Mouse (Mus musculus): ENCODE measurements at regions not wholly inside any gene's neighbourhood (a gene's known extent, or its start where the extent isn't known, plus 50 kb on each side); places are given as distances from the start of the nearest gene placed in this dataset.

DNA sequence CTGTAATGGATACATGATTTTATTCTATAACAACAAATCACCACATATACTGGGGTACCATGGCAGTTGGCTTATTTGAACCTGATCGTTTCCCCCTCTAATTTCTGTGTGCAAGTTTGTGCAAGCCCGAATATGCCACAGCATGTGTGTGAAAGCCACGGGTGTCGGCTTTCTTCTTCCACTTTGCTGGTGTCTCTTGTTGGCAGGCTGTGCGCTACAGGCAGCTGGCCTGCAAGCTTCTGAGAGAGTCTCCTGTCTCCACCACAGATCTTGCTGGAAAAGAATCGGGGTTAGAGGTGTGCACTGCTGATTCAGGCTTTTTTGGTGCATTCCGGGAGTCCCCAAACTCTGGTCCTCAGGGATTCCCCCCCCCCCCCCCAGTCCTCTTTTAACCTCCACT lies 142.0 kb upstream of the Kazn start:
- peak; percentile 42 for DNase-seq (ENCODE audit: low read depth, low spot score)

DNA sequence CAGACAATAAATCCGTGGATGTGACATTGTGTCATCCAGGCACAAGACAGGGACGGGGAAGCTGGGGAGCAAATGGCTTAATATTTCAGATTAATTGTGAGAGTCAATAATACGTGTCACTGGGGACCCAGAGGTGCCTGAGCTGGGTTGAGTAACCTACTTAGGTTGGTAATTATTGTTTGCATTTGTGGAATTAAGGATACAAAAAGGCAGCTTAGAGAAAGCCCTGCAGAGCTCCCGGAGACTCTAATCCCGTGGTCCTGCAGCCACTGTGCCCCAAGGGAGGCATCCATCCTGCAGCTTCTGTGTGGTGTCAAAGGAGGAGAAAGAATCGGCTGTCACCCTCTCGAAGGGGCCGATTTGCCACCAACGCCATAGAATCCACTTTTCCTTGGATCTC lies 139.3 kb upstream of the Kazn start:
- no peak for DNase-seq (ENCODE audit: low read depth, low spot score)

DNA sequence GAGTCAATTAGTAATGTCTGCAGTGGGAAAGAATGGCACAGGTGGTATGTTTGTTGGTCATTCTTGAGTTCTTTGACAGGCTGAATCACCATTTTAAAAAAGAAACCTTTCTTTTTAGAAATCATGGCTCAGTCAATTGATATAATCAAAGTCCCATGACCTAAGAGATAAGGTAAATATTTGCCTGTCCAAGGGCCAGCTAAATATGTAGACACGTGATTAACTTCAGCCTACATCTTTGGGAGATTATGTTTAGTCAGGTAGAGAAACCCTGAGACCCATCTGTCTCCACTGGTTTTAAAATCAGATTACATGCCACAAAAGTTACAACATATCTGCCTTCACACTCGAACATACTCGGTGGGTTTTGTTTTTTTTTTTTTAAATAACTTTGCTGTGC lies 128.6 kb upstream of the Kazn start:
- no peak for DNase-seq (ENCODE audit: low read depth, low spot score)

DNA sequence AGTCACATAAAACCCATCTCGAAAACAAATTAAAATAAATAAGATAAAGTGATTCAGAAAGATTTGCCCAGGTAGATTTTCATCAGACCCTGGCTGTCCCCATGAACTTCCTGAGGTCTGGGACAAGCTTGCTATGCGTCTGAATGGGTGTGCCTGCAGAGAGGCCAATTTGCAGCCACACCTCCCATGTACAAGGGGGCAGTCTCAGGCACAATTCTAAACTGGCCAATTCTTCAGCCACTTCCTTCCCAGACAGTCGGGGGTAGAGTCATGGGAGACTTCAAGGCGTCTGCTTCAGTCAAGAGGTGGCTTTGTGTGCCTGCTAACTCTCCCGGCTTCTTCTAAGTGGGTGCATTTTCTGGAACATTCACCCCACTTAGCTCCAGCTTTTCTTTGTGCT lies 122.9 kb upstream of the Kazn start:
- no peak for DNase-seq (ENCODE audit: low read depth, low spot score)

DNA sequence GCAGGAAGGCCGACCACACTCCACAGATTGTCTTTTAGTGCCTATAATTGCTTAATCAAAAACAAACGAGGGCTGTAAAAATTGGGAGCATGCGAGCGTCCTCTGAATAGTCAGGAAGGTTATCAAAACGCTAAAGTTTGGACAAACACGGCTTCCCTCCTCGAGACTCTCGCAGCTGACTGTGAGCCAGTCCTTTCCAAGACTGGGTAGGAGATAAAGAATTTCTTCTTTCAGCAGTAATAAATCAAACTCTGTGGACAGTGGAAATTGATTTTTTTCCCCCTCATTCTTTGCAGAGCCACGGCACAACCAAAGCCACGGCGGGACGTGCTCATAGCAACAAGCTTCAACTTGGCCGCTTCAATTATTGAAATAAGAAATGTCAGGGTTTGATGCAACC lies 119.7 kb upstream of the Kazn start:
- no peak for DNase-seq (ENCODE audit: low read depth, low spot score)

DNA sequence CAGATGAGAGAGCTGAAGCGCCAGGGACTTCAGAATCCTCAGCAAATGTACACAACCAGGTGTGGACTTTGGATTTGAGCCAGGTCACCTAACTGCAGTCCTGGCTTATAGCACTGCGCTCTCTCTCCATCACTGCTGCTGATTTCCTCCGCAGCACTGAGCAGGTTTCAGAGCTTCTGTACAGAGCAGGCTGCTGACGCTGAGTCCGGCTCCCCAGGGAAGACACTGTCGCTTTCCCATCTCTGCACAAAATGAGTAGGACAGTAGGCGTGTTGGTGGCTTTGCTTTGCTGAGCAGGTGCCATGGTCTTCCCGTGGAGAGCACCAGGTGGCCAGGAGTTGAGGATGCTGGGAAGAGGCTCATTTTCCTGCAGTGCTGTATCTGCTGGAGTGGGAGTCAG lies 116.2 kb upstream of the Kazn start:
- DNase-seq (ENCODE audit: low read depth, low spot score), result peak; percentile 66

DNA sequence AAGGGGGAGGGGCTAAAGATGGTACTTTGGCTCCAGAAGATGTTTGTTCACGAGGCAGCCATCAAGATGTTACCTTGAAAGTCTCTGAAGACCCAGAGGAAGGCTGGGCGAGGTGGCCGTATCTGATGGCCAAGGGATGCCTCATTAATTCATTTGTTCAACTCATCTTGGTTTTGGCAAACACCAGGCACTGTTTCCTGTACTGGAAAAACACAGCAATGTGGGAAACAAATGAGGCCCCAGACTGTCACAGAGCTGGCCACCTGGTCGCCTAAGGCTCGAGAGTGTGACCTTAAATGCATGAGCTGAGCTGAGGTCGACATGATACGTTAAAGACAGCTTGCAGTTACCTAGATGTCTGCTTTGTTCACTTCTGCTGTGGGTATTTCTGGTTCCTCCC lies 114.3 kb upstream of the Kazn start:
- peak; percentile 72 for DNase-seq (ENCODE audit: low read depth, low spot score)

DNA sequence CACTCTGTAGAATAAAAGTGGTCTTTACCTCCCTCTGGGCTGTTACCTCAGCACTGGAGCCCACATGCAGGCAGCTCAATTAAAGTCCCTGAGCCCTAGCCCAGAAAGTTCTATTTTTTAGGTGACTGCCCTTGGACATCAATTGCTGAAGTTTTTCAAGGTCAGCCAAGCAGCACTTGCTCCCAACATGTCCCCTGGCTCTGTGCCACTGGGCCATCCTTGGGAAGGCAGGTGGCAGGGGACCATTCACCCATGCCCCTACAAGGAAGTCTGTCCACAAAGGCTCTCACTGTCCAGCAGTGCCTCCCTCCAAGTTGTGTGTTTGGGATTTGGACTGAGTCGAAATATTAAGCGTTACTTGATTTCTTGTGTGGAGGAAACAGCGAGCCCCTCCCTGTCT lies 112.6 kb upstream of the Kazn start:
- no peak for DNase-seq (ENCODE audit: low read depth, low spot score)

DNA sequence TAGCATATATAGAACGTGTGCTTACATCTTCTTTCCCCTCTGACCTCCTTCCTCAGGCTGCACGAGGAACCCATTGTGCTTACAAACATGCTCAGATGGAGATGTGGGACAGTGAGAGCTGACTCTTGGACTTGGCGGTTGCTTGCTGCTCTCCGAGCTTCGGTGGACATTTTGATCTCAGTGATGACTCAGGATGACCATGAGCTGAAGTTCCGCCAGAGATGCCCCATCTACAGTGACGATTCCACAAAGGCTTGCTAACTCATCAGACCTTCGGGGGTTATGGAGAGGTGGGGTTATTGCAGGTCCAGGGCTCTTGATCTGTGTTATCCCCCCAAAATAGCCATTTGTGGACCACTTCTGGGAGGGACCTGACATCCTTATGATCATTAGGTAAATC lies 111.8 kb upstream of the Kazn start:
- no peak for DNase-seq (ENCODE audit: low read depth, low spot score)

DNA sequence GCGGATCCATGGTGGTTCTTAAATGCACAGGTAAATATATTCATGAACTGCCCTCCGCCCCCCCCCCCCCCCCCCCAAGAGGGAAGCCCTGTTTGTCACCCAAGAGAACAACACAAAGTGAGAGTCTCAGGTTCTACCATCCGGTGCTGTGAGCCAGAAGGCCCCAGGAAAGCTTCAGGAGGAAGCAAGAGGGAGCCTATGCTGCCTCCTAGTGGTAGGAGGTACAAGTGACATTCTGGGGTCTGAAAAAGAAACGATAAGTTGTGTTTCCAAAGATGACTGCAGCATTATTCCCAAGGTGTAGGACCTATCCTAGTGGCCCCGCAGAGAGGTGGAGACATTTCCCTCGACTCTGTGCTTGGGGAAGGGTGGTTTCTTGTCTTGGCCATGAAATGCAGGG lies 109.7 kb upstream of the Kazn start:
- DNase-seq (ENCODE audit: low read depth, low spot score), result peak; percentile 53

DNA sequence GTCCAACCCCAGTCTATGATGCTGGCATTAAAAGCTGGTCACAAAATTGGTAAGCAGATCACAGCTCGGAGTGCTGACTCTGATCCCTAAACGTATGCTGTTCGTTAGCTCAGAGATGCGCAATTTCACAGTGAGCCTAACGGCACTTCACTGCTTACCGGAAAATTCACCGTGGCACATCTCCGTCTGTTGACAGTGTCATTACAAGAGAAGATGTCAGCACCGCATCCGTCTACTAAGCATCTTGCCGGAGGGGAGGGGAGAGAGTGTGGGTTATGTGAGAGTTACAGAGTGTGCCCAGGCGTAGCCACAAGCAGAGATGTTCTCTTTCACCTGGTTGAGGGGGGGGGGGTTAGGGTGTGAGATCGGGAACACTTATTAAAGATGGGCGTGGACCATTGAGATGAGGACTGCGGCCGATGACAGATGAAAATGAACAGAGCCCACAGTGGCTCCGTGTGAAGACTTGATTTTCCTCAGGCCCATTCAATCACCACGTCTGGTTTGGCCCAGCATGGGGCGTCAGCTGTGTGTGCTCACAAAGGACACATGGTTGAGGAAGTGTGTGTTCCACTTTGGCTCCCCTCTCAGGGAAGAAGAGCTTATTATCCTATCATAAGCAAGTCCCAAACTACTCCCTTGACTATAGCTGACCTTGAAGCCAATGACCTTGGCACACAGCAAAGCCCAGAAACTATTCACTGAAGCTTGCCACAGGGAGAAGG lies 103.4 kb upstream of the Kazn start:
- DNase-seq (ENCODE audit: low read depth, low spot score), result no peak

DNA sequence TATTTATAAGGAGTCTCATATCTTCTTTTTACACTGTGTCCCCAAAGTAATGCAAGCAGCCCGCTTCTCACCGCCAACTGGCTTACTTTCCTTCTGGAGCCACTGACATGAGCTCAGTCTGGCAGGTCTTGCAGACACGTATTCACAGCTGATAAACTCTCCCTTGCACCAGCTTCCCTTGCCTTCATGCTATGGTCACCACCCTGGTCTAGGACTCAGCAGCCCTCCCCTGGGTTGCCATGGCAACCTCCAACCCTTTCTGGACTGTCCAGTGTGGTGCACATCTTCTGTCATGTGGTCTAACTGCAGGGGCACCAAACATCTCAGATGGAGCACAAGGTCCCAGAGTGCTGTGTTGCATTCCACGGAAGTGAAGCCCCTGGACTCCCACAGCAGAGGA lies 102.1 kb upstream of the Kazn start:
- peak; percentile 56 for DNase-seq (ENCODE audit: low read depth, low spot score)

DNA sequence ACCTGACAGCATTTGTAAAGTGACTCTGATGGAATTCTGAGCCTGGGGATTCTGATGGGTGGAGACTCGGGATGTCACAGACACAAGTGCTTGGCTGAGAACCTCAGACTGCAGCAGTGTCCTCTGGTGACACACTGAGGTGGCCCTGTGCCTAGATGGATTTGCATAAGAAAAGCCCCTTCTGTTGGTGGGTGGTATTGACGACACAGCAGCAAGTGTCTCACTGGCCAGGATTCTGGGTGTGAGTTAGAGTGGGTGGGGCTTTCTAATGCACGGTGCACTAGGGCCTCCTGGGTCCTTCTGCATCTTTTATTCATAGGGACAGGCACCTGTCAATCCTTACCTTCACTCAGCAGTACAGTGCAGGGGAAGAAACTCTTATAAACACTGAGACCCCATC lies 100.9 kb upstream of the Kazn start:
- peak; percentile 56 for DNase-seq (ENCODE audit: low read depth, low spot score)

DNA sequence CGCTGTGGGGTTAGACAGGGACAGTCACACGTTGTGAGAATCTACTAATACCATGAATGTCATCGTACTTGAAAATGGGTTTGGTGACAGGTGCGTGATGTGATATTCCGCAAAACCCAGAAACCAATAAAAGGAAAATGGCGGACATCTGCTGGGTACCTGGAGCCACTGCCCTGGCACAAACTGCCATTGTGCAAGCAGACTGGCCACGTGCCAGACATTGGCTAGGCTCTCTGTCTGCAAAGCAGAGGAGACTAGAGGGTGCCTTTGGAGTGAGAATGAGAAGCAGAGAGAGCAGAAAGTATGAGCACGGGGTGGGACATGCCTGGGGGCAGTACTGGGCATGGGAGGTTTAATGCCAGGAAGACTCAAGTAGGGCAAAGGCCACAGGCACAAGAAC lies 98.5 kb upstream of the Kazn start:
- DNase-seq (ENCODE audit: low read depth, low spot score), result peak; percentile 71

DNA sequence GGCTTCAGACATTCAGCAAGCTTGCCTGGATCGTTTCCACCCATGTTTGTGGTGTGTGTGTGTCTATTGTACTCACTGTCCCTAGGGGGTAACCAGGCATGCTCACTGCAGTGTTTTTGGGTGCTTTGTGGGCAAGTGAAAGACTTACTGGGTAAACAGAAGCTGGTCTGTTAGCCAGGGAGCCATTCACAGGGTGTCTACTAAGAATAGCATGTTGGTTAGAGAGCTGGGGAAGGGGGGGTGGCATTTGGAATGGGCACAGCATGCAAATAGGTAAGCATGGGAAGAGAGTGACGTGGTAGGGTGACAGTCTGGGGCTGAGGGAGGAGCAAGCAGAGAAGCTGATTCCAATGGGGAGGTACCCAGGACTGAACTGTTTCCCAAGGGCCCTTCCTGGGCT lies 97.7 kb upstream of the Kazn start:
- DNase-seq (ENCODE audit: low read depth, low spot score), result peak; percentile 63

DNA sequence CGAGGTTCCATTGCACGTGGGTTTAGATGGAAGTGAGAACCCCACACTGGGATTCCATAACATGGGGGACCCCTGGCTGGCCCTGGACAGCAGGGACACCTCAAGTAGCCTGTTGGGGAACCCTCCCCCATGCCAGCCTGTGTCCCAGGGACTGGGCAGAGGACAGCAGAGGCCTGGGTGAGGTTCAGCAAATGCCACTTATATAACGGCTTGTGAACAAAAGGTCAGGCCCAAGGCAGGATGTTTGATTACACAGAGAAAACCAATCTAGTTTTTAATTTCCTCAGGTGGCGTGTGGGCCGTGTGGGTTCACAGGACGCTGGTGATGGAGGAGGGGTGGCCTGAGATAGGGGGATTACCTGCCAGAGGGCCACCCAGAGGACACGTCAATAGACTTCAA lies 94.9 kb upstream of the Kazn start:
- DNase-seq (ENCODE audit: low read depth, low spot score), result no peak

DNA sequence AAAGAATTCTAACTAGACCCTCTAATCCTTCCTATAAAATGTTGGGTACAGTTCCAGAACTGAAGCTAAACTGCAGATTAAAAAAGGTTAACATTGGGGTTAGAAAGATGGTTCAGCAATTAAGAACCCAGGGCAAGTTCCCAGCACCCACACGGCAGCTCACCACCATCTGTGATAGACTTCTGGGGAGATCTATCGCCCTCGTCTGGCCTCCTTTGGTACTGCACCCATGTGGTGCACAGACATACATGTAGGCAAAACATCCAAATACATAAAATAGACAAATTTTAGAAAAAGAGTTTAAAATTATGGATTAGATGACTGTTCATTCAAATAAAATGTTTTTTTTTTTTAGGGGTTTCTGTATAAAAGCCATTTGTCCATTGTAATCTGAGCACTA lies 91.4 kb upstream of the Kazn start:
- no peak for DNase-seq (ENCODE audit: low read depth, low spot score)

DNA sequence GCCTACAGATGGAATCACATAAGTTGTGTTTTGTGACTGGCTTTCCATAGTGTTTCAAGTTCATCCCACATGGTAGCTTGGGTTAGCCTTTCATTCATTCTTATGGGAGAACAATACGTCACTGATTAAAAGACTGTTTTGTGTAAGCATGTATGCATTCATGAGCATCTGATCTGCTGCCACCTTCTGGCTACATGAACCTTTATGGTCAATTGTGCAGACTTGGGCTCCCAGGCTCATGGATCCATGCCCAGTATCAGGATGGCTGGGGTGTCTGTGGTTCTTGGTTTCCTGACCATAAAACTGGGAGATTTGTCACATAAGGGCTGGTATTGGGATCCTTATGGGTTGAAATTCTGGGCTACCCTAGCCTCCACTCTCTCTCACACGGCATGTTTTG lies 90.4 kb upstream of the Kazn start:
- peak; percentile 65 for DNase-seq (ENCODE audit: low read depth, low spot score)

DNA sequence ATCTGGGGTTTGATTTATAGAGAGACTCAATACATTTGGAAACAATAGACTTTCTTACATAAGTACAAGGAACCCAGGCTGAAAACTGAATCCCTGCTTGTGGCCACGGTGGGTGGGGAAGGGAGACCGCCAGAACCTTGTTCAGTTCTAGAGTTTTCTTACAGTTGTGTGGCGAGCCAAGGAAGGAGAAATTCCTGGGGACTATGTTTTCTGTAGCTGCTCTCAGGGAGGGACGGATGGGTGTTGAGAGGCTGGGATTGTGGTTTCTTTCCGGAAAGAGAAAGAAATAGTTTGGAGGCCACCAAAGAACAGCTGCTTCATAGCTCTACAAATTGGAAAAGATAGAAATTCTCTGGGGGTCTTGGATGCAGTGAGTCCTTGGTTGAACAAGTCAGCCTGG lies 87.3 kb upstream of the Kazn start:
- no peak for DNase-seq (ENCODE audit: low read depth, low spot score)

DNA sequence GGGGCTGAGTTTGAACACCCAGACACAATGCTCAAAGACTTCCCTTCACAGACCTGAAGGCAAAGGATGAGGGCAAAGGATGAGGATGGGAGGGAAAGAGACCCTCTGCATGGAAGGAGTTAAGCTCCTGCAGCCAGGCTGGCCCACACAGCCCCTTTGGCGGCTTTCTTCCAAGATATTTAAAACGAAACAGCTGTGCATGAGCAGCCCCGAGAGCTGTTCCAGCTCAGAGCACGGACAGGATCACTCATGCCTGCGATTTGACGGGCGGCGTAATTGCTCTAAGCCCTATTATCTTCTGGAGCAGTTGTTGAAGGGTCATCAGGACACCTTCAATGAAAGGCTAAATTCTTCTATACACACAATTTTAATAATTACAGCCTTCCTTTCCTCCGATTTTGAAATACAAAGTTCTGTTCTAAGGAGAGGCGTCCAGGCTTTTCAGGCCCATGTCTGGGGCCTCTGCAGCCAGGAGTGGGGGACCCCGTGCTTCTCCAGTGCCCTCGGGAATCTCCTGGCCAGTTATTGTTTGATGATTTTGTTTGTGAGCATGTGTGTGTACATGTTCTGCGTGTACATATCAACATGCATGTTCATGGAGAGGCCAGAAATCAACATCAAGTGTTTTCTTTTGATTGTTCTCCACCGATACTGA lies 82.1 kb upstream of the Kazn start:
- no peak for DNase-seq (ENCODE audit: low read depth, low spot score)

DNA sequence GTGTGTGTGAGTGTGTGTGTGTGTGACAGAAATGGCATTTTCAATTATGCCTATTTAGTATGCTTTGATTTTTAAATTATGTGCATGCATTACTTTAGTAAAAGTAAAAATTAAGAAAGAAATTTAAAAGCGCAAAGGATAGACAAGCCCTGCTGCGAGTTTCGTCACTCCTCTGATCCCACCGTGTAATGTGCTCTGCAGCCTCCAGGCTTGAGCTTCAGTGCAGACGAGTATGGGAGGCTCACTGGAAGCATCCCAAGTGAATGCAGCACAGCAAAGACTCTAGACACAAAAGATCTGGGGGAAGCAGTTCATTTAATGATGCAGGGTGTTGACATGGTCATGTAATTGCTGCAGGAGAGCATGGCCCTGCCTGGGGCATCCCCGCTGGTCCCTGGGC lies 71.1 kb upstream of the Kazn start:
- DNase-seq (ENCODE audit: low read depth, low spot score), result no peak

DNA sequence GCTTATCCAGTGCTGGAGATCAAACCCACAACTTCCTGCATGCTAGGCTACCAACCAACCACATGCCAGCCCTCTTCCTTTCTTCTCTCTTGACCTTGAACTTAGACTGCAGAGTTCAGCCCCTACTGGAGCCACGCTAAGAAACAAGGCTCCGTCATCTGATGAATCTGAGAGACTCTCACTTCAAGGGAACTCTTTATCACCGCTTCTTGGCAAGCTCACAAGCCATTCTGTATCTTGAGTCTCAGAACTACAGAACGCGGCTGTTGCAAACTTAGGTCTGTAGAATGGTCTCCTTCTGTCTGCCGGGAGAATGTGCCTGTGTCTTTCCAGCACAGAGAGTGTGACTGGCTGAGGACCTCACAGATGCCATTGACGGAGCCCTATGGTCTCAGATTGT lies 69.1 kb upstream of the Kazn start:
- peak; percentile 35 for DNase-seq (ENCODE audit: low read depth, low spot score)

DNA sequence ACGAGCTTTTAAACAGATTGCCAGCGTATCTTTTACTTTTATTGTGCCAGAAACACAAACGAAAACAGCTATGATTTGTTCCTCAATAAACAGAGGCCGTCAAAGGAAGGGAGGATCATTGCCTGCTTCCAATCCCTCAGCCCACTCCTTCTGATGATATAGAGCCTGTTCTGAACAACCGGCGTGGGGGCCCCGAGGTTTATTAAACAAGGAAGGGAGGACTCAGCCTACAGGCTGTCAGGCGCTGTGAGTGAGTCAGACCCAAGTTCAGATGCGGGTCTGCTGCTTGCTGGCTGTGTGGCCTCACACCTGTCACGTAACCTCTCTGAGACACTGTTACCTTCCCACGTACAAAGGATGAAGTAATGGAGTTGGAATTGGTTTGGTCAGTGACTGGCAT lies 68.1 kb upstream of the Kazn start:
- DNase-seq (ENCODE audit: low read depth, low spot score), result peak; percentile 44

DNA sequence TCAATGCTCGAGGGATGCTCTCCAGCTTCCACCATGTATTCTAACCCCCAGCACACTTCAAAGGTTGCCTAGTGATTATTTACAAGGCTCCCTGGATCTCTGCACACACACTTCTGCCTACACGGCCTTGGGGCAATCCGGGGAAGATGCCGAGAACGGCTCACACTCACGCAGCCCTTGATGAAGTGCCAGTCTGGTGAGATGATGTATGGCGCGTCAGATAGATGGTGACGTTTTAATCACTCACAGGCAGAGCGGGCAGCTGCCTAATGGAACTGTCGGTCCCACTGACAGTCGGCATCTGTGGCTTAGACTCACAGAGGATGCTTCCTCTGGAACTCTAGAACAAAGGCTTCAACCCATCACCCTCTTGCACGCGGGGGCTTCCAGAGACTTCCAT lies 66.9 kb upstream of the Kazn start:
- DNase-seq (ENCODE audit: low read depth, low spot score), result no peak
